Mouse (Mus musculus) hindbrain, embryonic 14.5 days (tissue): ENCODE data around the gene Msln. TPM values are rescaled to one million over a fixed set of nuclear protein-coding genes. Genes with fewer than 3 reads are reported as not detected.

Experiments
- microRNA-seq: library from miRNA; unstranded; fragments of <30 nt; microRNA quantifications from one replicate; pipeline ENCODE4, GENCODE M21; 2016
- polyA plus RNA-seq: library from polyadenylated mRNA; unstranded; fragments of >200 nt; fragmentation: Nextera tagmentation; extraction: Ambion mirVana; gene quantifications from 2 replicates; pipeline ENCODE4 v1.2.1, GENCODE M21; 2014

Gene Msln
- polyA plus RNA-seq, 1 experiment from 2014 or later, result not detected

Small RNA genes lying within 50 kb of the gene (microRNA-seq; reads per million reads assigned to microRNA genes)
- gene Gm25083 (not detected), gene Mir6966 (not detected)

Other genes starting within 250 kb of the Msln start
- gene Sox8, start 183.7 kb downstream of the Msln start, polyA plus RNA-seq, result 18.5 and 20.1 TPM in 2 replicates
- gene Lmf1, start 175.3 kb downstream of the Msln start, polyA plus RNA-seq, result 22.4 and 24.9 TPM in 2 replicates
- 8.1 and 10.0 TPM in 2 replicates for gene Gng13, start 37.2 kb downstream of the Msln start, polyA plus RNA-seq
- gene Chtf18, start 27.0 kb downstream of the Msln start, polyA plus RNA-seq, result 3.4 and 3.6 TPM in 2 replicates
- 21.8 and 22.8 TPM in 2 replicates for gene Rpusd1, start 26.7 kb downstream of the Msln start, polyA plus RNA-seq
- gene Mslnl, start 18.3 kb downstream of the Msln start, polyA plus RNA-seq, result not detected in 2 replicates
- 28.7 and 29.1 TPM in 2 replicates for gene Narfl, start 19.4 kb upstream of the Msln start, polyA plus RNA-seq
- 116 and 138 TPM in 2 replicates for gene Haghl, start 31.3 kb upstream of the Msln start, polyA plus RNA-seq
- 0.41 TPM in 1 of 2 replicates, not detected in the other for gene Ccdc78, start 32.2 kb upstream of the Msln start, polyA plus RNA-seq
- gene Fam173a, start 38.5 kb upstream of the Msln start, polyA plus RNA-seq, result 77.6 and 91.6 TPM in 2 replicates
- not detected in 2 replicates for gene AC134908.4, start 41.3 kb upstream of the Msln start, polyA plus RNA-seq
- gene Metrn, start 42.8 kb upstream of the Msln start, polyA plus RNA-seq, result 11.8 and 15.1 TPM in 2 replicates
- gene Fbxl16, start 54.7 kb upstream of the Msln start, polyA plus RNA-seq, result 31.7 and 35.0 TPM in 2 replicates
- gene Wdr24, start 69.2 kb upstream of the Msln start, polyA plus RNA-seq, result 29.9 and 32.1 TPM in 2 replicates
- 39.3 and 42.1 TPM in 2 replicates for gene Jmjd8, start 74.5 kb upstream of the Msln start, polyA plus RNA-seq
- 336 and 357 TPM in 2 replicates for gene Stub1, start 79.0 kb upstream of the Msln start, polyA plus RNA-seq
- 51.3 and 57.1 TPM in 2 replicates for gene Rhbdl1, start 82.9 kb upstream of the Msln start, polyA plus RNA-seq
- gene Gm20683, start 87.4 kb upstream of the Msln start, polyA plus RNA-seq, result 8.7 and 9.3 TPM in 2 replicates
- gene Rhot2, start 90.5 kb upstream of the Msln start, polyA plus RNA-seq, result 6.5 and 9.9 TPM in 2 replicates
- 13.1 and 14.2 TPM in 2 replicates for gene Wdr90, start 107.1 kb upstream of the Msln start, polyA plus RNA-seq
- 26.8 and 27.3 TPM in 2 replicates for gene Mcrip2, start 114.4 kb upstream of the Msln start, polyA plus RNA-seq
- 58.5 and 67.3 TPM in 2 replicates for gene Mettl26, start 120.7 kb upstream of the Msln start, polyA plus RNA-seq
- 0.63 and 0.71 TPM in 2 replicates for gene Wfikkn1, start 126.5 kb upstream of the Msln start, polyA plus RNA-seq
- gene Rab40c, start 165.3 kb upstream of the Msln start, polyA plus RNA-seq, result 28.1 and 29.8 TPM in 2 replicates
- 64.2 and 74.2 TPM in 2 replicates for gene Pigq, start 190.6 kb upstream of the Msln start, polyA plus RNA-seq
- 0.13 TPM in 1 of 2 replicates, not detected in the other for gene Nhlrc4, start 190.6 kb upstream of the Msln start, polyA plus RNA-seq
- gene A930017K11Rik, start 198.2 kb upstream of the Msln start, polyA plus RNA-seq, result 0.44 and 1.8 TPM in 2 replicates
- 21.5 and 27.5 TPM in 2 replicates for gene Capn15, start 231.4 kb upstream of the Msln start, polyA plus RNA-seq